Mouse (Mus musculus) hindbrain, embryonic 14.5 days (tissue): ENCODE results near the gene Slc25a23. TPM values are rescaled to one million over a fixed set of nuclear protein-coding genes. Genes with fewer than 3 reads are reported as not detected.
A peak's percentile ranks its signal among the peaks of the same experiment; 100 is the strongest.

Experiments
- ATAC-seq: fragments of 200-750 bp; cut with Nextera tagmentation; 2 replicates; pipeline ENCODE4 v1.8.0; 2017; ENCODE audit warnings: moderate number of reproducible peaks, mild to moderate bottlenecking, moderate TSS enrichment, moderate library complexity; ENCODE audit not compliant: low FRiP score
- DNase-seq: peaks from one replicate; pipeline ENCODE4 v3.0.0-alpha.2; 2015; ENCODE audit warnings: low spot score
- H3K27ac ChIP-seq: fragments of 300-500 bp; sonication (generic); 2 replicates; pipeline ENCODE4 v1.5.1; 2014; ENCODE audit warnings: mild to moderate bottlenecking, moderate library complexity
- H3K27me3 ChIP-seq: fragments of 300-500 bp; sonication (generic); 2 replicates; pipeline ENCODE4 v1.6.1; 2014; ENCODE audit warnings: mild to moderate bottlenecking, low read length, mixed read lengths; ENCODE audit not compliant: control insufficient read depth, insufficient read depth
- H3K36me3 ChIP-seq: fragments of 300-500 bp; sonication (generic); replicated peaks from 2 replicates; pipeline ENCODE4 v1.6.1; 2014; ENCODE audit not compliant: control insufficient read depth, insufficient read depth
- H3K4me1 ChIP-seq: fragments of 300-500 bp; sonication (generic); replicated peaks from 2 replicates; pipeline ENCODE4 v1.6.1; 2014; ENCODE audit warnings: antibody characterized with exemption, low read length, mixed read lengths; ENCODE audit not compliant: control insufficient read depth, insufficient read depth
- H3K4me2 ChIP-seq: fragments of 300-500 bp; sonication (generic); replicated peaks from 2 replicates; pipeline ENCODE4 v1.6.1; 2014; ENCODE audit warnings: mild to moderate bottlenecking, moderate library complexity
- H3K4me3 ChIP-seq: fragments of 300-500 bp; sonication (generic); replicated peaks from 2 replicates; pipeline ENCODE4 v1.5.1; 2014; ENCODE audit warnings: mild to moderate bottlenecking, low read length
- H3K9ac ChIP-seq: fragments of 300-500 bp; sonication (generic); 2 replicates; pipeline ENCODE4 v1.6.1; 2014
- H3K9me3 ChIP-seq: fragments of 300-500 bp; sonication (generic); 2 replicates; pipeline ENCODE4 v1.6.1; 2016; ENCODE audit warnings: low read length; ENCODE audit not compliant: control insufficient read depth
- WGBS: fragments of 180-500 bp; shearing (Covaris S2); extraction: QIAGEN DNeasy Blood & Tissue Kit; methylation state at CpG from one replicate; pipeline ENCODE4 v1.1.7; 2014; 5-methylcytosine and 5-hydroxymethylcytosine counted together
- polyA plus RNA-seq: library from polyadenylated mRNA; unstranded; fragments of >200 nt; fragmentation: Nextera tagmentation; extraction: Ambion mirVana; gene quantifications from 2 replicates; pipeline ENCODE4 v1.2.1, GENCODE M21; 2014

Slc25a23 gene
- polyA plus RNA-seq, 1 experiment from 2014 or later = 40.6 TPM

DNA sequence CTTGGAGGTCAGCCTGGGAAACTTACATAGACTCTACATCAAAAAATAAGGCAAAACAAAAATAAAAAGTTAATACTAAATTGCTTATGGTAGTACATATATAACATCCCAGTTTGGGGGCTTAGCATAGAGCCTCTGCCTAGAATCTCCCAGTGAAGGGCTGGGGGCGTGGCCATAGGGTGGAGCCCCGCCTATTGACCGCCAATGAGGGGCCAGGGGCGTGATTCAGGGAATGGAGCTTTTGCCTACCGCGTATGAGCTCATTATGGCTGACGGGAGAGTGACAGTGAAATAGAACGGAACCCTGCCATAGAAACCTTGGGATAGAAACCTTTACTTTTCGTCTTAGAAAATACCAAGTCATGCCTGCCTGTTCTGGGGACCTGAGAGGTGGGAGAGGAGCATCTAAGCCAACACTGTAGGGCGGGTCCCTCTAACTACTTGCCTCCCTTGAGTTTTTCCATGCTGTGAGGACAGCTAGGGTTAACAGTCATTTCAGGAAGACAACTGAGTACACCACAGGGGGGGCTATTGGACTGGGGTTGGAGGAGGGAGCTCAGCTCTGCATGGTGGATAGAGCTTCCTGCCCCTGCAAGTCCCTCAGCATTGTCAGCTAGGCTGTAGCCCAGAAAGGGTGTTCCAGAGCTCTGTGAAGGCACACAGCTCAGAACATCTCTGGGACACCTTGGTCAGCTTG is 40.1 kb upstream of the Slc25a23 start:
- H3K27me3 ChIP-seq = 0 out of 2 replicates have a peak, but pooled peaks cover 7% of the 10 kb centered on the region
- DNase-seq (no peak), ATAC-seq (no peak)
- no peak overlapping the region for H3K9ac ChIP-seq
- H3K4me3 ChIP-seq = no peak overlapping the region
- H3K36me3 ChIP-seq = no peaks in the 10 kb centered on the region
- H3K4me2 ChIP-seq = no peak overlapping the region
- H3K4me1 ChIP-seq = peaks cover 3% of the 10 kb centered on the region; the same call in 1 of the 2 replicates
- no peak overlapping the region for H3K27ac ChIP-seq
- 10% methylated on average over 10 of the region's 10 CpGs for WGBS
- H3K9me3 ChIP-seq = no peaks in the 10 kb centered on the region

DNA sequence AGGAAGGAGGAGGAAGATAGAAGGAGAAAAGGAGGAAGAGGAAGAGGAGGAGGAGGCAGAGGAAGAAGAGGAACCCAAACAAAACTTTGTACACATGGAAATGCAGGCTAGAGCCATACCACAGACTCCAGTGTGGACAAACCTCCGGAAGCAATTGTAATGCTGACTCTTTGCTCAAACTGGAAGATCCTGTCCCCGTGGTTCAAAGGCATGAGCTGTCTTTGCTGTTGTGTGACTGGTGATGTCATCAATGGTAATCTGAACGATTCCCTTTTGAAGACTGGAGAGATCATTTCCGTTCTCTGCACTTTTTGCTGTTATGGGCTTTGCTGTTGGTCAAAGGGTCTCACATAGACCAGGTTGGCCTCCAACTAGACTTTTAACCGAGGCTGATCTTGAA is 38.7 kb upstream of the Slc25a23 start:
- WGBS = 91% methylated on average over 5 of the region's 5 CpGs
- H3K9ac ChIP-seq = no peak overlapping the region
- no peak overlapping the region for H3K4me2 ChIP-seq
- H3K4me1 ChIP-seq = no peaks in the 10 kb centered on the region
- no peak overlapping the region for H3K27ac ChIP-seq
- H3K4me3 ChIP-seq = no peak overlapping the region
- no peaks in the 10 kb centered on the region for H3K36me3 ChIP-seq
- ATAC-seq (no peak), DNase-seq (no peak)
- H3K9me3 ChIP-seq = no peaks in the 10 kb centered on the region
- 0 out of 2 replicates have a peak, but pooled peaks cover 7% of the 10 kb centered on the region for H3K27me3 ChIP-seq

DNA sequence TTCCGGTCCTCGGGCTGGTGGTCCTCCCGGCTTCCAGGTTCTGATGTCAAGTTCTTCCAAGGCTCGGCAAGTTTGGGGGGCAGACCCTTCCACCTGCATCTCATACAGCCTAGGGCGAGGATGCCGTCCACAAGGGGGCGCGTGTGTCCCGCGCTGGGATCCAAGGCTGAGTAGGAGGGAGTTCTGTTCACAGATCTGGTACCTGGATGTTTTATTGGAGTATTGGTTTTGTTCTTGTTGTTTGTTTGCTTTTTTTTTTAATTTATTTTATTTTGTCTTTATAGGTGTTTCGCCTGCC is 36.9 kb upstream of the Slc25a23 start:
- Histone ChIP-seq H3K4me3 (peak overlapping the region; percentile 11; the same call in 1 of the 2 replicates), H3K9me3 (no peaks in the 10 kb centered on the region), H3K27ac (no peak overlapping the region), H3K27me3 (0 out of 2 replicates have a peak, but pooled peaks cover 7% of the 10 kb centered on the region), H3K4me2 (peak overlapping the region; percentile 34), H3K36me3 (no peaks in the 10 kb centered on the region), H3K4me1 (no peaks in the 10 kb centered on the region), H3K9ac (no peak overlapping the region)
- 2% methylated on average over 11 of the region's 11 CpGs for WGBS
- ATAC-seq = peak; percentile 79
- DNase-seq = peak; percentile 83

DNA sequence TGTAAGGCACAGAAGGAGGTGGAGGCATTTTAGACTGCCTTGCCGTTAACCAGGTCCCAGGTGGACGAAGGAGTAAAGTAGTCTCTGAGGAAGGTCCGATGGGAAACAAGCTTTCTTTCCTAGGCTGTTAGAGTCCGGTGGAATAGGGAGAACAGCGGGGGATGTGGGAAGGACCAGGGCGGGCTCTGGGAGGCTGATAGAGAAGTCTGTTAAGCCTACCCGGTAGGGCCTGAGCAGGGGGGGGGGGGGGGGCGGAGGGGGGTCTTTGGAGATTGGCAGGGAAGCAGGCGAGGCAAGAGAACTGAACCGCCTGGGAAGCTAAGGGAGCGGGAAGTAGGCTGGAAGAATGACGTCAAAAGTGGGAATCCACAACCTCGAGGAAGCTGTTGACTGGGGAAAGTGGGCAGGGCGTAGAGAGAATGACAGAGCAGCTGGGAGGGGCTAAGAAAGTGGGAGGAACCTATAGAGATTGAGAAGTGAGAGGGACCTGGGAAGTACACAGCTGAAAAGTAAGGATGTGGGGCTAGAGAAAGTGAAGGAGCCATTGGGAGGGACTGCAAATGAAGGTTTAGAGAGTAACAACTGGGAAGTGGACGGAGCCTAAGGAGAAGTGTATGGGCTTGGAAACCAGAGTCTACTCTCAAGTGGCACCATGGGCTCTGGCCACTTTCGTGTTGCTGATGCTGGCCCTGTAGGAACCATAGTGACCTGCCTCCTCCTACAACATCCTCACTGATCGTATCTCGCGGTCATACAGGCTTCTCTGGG is 36.4 kb upstream of the Slc25a23 start:
- Histone ChIP-seq H3K27me3 (0 out of 2 replicates have a peak, but pooled peaks cover 7% of the 10 kb centered on the region), H3K4me3 (peak overlapping the region; percentile 11; the same call in 1 of the 2 replicates), H3K27ac (no peak overlapping the region), H3K4me1 (no peaks in the 10 kb centered on the region), H3K9ac (no peak overlapping the region), H3K36me3 (no peaks in the 10 kb centered on the region), H3K4me2 (peak overlapping the region; percentile 34), H3K9me3 (no peaks in the 10 kb centered on the region)
- DNase-seq (peak; percentile 50), ATAC-seq (peak; percentile 80)
- 2% methylated on average over 18 of the region's 19 CpGs for WGBS

DNA sequence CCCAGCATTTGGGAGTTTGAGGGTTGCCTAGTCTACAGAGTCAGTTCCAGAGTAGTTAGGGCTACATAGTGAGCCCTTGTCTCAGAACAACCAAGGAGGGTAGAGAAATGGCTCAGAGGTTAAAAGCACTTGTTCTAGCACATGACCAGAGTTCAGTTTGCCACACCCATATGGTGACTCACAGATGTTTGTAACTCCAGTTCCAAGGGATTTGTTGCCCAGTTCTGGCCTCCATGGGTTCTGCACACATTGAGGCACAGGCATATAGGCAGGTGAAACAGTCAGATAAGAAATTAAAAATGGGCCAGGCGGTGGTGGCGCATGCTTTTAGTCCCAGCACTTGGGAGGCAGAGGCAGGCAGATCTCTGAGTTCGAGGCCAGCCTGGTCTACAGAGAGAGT is 34.6 kb upstream of the Slc25a23 start:
- H3K27ac ChIP-seq = no peak overlapping the region
- ATAC-seq (no peak), DNase-seq (no peak)
- no peak overlapping the region for H3K9ac ChIP-seq
- no peaks in the 10 kb centered on the region for H3K9me3 ChIP-seq
- H3K4me1 ChIP-seq = no peaks in the 10 kb centered on the region
- 0 out of 2 replicates have a peak, but pooled peaks cover 7% of the 10 kb centered on the region for H3K27me3 ChIP-seq
- H3K4me3 ChIP-seq = no peak overlapping the region
- 98% methylated on average over 3 of the region's 3 CpGs for WGBS
- no peaks in the 10 kb centered on the region for H3K36me3 ChIP-seq
- no peak overlapping the region for H3K4me2 ChIP-seq

DNA sequence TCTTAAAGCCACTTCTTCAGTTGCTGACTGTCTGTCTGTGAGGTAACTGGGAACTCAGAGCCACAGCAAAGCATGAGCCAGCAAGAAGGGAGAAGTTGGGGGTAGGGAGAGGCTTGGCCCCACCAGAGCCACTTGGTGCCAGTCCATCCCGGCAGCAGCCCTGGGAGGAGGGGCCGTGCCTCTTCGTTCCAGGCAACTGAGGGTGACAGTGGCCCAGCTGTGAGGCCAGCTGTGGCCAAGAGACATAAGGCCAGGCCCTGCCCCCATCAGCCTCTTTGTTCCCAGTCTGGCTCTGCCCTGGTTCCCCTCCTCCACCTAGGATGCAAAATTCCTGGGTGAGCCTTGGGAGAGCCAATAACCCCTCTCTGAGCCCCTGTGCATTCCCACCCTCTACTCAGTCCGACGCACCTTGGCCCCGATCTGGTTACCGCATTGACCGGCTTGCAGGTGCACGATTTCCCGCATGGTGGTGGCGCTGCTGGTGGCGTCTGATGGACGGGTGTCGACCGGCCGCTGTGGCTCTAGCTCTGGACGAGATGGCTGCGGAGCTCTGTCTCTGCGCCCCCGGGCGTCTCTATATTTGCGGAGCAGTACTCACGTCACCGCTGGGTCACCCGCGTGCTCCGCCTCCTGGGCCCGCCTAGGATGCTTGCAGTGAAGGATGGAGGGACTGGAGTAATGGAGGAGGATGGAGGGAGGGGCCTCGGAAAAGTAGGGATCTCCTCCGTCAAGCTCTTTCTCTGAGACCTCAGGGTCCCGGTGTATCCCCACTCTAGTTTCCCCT is 27.6 kb upstream of the Slc25a23 start, which contains the start of gene Tubb4a:
Gene Tubb4a, minus strand, starts transcription at position 734 of the 784 bp plus-strand sequence.
- Histone ChIP-seq H3K36me3 (peaks cover 32% of the 10 kb centered on the region), H3K4me1 (peaks cover 14% of the 10 kb centered on the region), H3K9me3 (no peaks in the 10 kb centered on the region), H3K27ac (peak within 1 kb of the TSS; percentile 89), H3K4me3 (peak within 1 kb of the TSS; percentile 62), H3K27me3 (no peaks in the 10 kb centered on the region), H3K4me2 (peak within 1 kb of the TSS; percentile 74), H3K9ac (peak within 1 kb of the TSS; percentile 93)
- DNase-seq (peak; percentile 81), ATAC-seq (peak; percentile 95)
- WGBS = under 1% methylated on average over 31 of the region's 31 CpGs

DNA sequence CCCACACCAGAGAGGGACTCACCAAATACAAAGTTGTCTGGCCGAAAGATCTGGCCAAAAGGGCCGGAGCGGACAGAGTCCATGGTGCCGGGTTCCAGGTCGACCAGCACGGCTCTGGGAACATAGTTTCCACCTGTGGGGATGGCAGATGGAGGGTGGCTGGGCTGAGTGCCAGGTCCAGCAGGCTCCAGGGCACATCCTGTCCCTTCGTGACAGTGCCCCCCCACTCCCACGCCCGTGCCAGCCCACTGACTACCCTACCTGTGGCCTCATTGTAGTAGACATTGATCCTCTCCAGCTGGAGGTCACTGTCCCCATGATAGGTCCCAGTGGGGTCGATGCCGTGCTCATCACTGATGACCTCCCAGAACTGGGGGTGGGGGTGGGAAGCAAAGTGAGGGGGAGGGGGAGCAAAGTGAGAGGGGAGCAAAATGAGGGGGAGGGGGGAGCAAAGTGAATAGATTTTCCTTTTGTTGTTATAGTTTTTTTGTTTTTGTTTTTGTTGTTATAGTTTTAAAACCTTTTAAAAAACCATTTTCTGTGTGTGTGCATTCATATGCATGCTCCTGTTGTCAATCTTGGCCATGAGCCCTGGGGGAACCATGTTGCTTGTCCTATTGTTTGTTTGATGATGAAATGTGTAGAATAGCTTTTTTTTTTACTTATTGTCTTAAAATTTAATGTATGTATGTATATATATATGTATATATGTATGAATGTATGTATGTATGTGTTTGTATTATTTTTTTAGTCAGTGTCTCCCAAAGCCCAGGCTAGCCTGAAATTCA is 26.5 kb upstream of the Slc25a23 start:
- H3K9ac ChIP-seq = peak overlapping the region; percentile 93
- 81% methylated on average over 11 of the region's 11 CpGs for WGBS
- ATAC-seq (no peak), DNase-seq (no peak)
- no peak overlapping the region for H3K27ac ChIP-seq
- peak overlapping the region; percentile 62 for H3K4me3 ChIP-seq
- H3K9me3 ChIP-seq = no peaks in the 10 kb centered on the region
- peak overlapping the region; percentile 74 for H3K4me2 ChIP-seq
- no peaks in the 10 kb centered on the region for H3K27me3 ChIP-seq
- H3K4me1 ChIP-seq = peaks cover 14% of the 10 kb centered on the region
- peaks cover 40% of the 10 kb centered on the region for H3K36me3 ChIP-seq

DNA sequence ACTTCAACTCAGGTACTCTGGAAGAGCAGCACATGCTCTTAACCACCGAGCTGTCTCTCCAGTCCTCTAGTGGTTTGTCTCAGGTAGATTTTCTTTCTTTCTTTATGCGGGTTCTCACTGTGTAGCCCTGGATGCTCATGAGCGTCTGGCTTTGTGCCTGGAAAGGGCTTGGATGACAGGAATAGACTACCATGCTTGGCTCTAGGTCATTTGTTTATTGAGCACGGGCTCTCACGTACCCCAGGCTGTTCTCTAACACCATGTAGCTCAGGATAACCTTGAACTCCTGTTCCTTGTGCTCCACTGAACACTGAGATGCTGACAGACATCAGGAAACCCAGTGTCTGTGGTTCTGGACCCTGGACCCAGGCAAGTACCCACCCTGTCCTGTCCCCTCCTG is 22.8 kb upstream of the Slc25a23 start:
- no peak for ATAC-seq
- no peak overlapping the region for H3K27ac ChIP-seq
- H3K4me3 ChIP-seq = no peak overlapping the region
- no peaks in the 10 kb centered on the region for H3K9me3 ChIP-seq
- peaks cover 14% of the 10 kb centered on the region for H3K4me1 ChIP-seq
- DNase-seq = no peak
- no peaks in the 10 kb centered on the region for H3K27me3 ChIP-seq
- H3K9ac ChIP-seq = no peak overlapping the region
- no peak overlapping the region for H3K4me2 ChIP-seq
- H3K36me3 ChIP-seq = peaks cover 59% of the 10 kb centered on the region
- WGBS = 86% methylated on average over 5 of the region's 5 CpGs
